21 mouse cellular contexts compared by ENCODE assay signal in the genomic region with DNA sequence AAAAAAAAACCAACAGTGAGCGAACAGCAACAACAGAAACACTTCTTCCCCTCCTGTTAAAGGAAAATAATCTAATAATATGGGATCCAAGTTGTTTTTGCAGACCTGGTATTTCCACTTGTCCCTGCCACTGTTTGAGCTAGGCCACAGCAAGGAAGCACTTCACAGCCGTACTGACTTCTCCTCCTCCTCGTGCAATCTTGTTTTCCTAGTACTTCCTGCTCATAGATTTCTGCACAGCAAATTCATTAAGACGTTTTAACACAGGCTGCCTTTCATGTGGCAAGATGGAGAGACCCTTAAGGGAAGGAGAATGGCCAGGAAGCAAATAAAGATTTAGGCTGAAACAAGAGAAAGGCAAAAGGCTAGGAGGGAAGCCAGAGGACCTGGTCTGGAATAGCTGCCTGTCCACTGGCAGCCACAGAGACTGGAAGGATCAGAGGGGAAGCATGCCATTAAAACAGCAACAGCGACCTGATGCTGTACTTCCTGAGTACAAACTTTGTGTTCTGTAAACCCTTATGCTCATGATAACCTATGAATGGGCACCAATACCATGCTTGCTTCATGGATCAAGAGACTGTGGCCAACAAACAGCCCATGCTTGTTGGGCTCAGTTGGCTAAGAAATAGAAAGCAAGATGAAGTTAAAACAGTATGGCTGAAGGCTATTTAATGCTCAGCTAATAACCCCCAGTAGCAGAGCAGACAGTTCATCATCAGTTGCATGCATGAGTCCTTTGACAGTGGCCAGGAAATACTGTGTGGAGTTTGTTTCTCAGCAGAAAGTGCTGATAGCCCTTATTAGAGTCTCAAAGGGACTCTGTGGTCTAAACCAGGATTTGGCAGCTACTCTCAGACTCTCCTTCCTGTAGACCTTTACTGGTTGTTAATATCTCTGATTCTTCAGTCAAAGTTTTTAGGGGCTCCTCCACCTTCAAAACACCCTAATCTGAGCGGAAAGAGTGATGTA.
DNase-seq lines count a peak whose midpoint lies in the region; ATAC-seq lines count a peak whose summit lies in the region.
"Had no signal": no experiment of that assay in that cellular context is flagged by ENCODE, and none has a peak within 500 bp of the region (broad histone marks: within the 10 kb centered on the region; RNA-seq: fewer than 3 reads in every experiment).

No protein-coding gene starts in this region.

- H3K27me3 ChIP-seq in heart, embryonic 13.5 days (replicated peaks) = no peaks in the 10 kb centered on the region
- H3K27me3 ChIP-seq in limb, embryonic 13.5 days = no peaks in the 10 kb centered on the region
- H3K27me3 ChIP-seq in megakaryocyte, embryonic 14.5 days (replicated peaks) = no peaks in the 10 kb centered on the region
- H3K27me3 ChIP-seq: embryonic facial prominence, embryonic 13.5 days; hindbrain, embryonic 15.5 days; neural tube, embryonic 12.5 days had no signal

- no peak for DNase-seq in heart, postnatal 4 days
- peak; percentile 47 to 48 for DNase-seq in lung, adult 18-20 months
- no peak for DNase-seq in lung, postnatal 10 days
- DNase-seq in thymus, adult 18-20 months = no peak
- DNase-seq in retina, embryonic 14.5 days (ENCODE audit: low spot score) = no peak
- DNase-seq: cerebellum, adult 9-10 months; forebrain, postnatal 0 days; gastrocnemius, adult 2 months; layer of hippocampus, postnatal 36 days; left cerebral cortex, postnatal 4 days; right cerebral cortex, postnatal 25 days; thymus, postnatal 14 days had no signal

- H3K4me2 ChIP-seq in heart, embryonic 13.5 days = no peak overlapping the region
- H3K4me2 ChIP-seq in limb, embryonic 13.5 days (replicated peaks) = no peak overlapping the region
- H3K4me2 ChIP-seq: embryonic facial prominence, embryonic 13.5 days; hindbrain, embryonic 15.5 days; neural tube, embryonic 12.5 days had no signal

- peaks cover 24% of the 10 kb centered on the region for H3K4me1 ChIP-seq in heart, embryonic 13.5 days
- peaks cover 14% of the 10 kb centered on the region for H3K4me1 ChIP-seq in limb, embryonic 13.5 days
- peaks cover 41% of the 10 kb centered on the region for H3K4me1 ChIP-seq in megakaryocyte, embryonic 14.5 days
- H3K4me1 ChIP-seq: hindbrain, embryonic 15.5 days; midbrain, embryonic 10.5 days; neural tube, embryonic 12.5 days had no signal

- WGBS in heart, embryonic 13.5 days = 60% methylated on average over 6 of the region's 6 CpGs
- 37% methylated on average over 6 of the region's 6 CpGs for WGBS in limb, embryonic 13.5 days

- no peak for ATAC-seq in heart, embryonic 13.5 days (ENCODE audit: extremely low read depth, insufficient number of reproducible peaks, low FRiP score, low TSS enrichment)
- no peak for ATAC-seq in limb, embryonic 13.5 days (ENCODE audit: low FRiP score, low read depth)
- ATAC-seq: forebrain, postnatal 0 days; intestine, postnatal 0 days had no signal

- H3K4me3 ChIP-seq in heart, embryonic 13.5 days = no peak overlapping the region
- H3K4me3 ChIP-seq in limb, embryonic 13.5 days = no peak overlapping the region
- H3K4me3 ChIP-seq in megakaryocyte, embryonic 14.5 days (replicated peaks) = peak overlapping the region; percentile 70
- H3K4me3 ChIP-seq: embryonic facial prominence, embryonic 13.5 days; gastrocnemius, adult 2 months; hindbrain, embryonic 15.5 days; midbrain, embryonic 10.5 days; neural tube, embryonic 12.5 days had no signal

- peak overlapping the region; percentile 63 for H3K27ac ChIP-seq in heart, embryonic 13.5 days (replicated peaks)
- peak overlapping the region; percentile 33; the same call in 1 of the 2 replicates for H3K27ac ChIP-seq in limb, embryonic 13.5 days
- H3K27ac ChIP-seq: embryonic facial prominence, embryonic 13.5 days; gastrocnemius, adult 2 months; hindbrain, embryonic 15.5 days; liver, embryonic 14.5 days; midbrain, embryonic 10.5 days; neural tube, embryonic 12.5 days had no signal

- no peaks in the 10 kb centered on the region for H3K9me3 ChIP-seq in heart, embryonic 13.5 days
- H3K9me3 ChIP-seq in limb, embryonic 13.5 days = no peaks in the 10 kb centered on the region
- no peaks in the 10 kb centered on the region for H3K9me3 ChIP-seq in megakaryocyte, embryonic 14.5 days
- H3K9me3 ChIP-seq: embryonic facial prominence, embryonic 13.5 days; hindbrain, embryonic 15.5 days; midbrain, embryonic 10.5 days; neural tube, embryonic 12.5 days had no signal

- no peaks in the 10 kb centered on the region for H3K36me3 ChIP-seq in heart, embryonic 13.5 days
- H3K36me3 ChIP-seq in limb, embryonic 13.5 days = no peaks in the 10 kb centered on the region
- peaks cover 3% of the 10 kb centered on the region for H3K36me3 ChIP-seq in megakaryocyte, embryonic 14.5 days (replicated peaks; ENCODE audit: low read length)
- H3K36me3 ChIP-seq: embryonic facial prominence, embryonic 13.5 days; hindbrain, embryonic 15.5 days; midbrain, embryonic 10.5 days; neural tube, embryonic 12.5 days had no signal

- no peak overlapping the region for H3K9ac ChIP-seq in heart, embryonic 13.5 days
- H3K9ac ChIP-seq in limb, embryonic 13.5 days = no peak overlapping the region
- H3K9ac ChIP-seq: embryonic facial prominence, embryonic 13.5 days; forebrain, postnatal 0 days; hindbrain, embryonic 15.5 days; liver, embryonic 14.5 days; neural tube, embryonic 12.5 days had no signal

Comparison
In these comparisons a context has a peak if more than half of its experiments do, and no peak if none do; other contexts are left out.
1. DNase-seq: peak in lung, adult 18-20 months (2 of 2); none in heart, postnatal 4 days (single experiment), lung, postnatal 10 days (single experiment), thymus, adult 18-20 months (0 of 2) and retina, embryonic 14.5 days (single experiment).